Mouse (Mus musculus) forebrain, embryonic 15.5 days (tissue): ENCODE data around the gene Mrps5. TPM values are rescaled to one million over a fixed set of nuclear protein-coding genes. Genes with fewer than 3 reads are reported as not detected.

ENCODE experiments used
- ATAC-seq: fragments of 200-750 bp; cut with Nextera tagmentation; replicated peaks from 2 replicates; pipeline ENCODE4 v1.8.0; 2017; ENCODE audit warnings: mild to moderate bottlenecking, moderate TSS enrichment, moderate library complexity
- H3K27ac ChIP-seq: fragments of 300-500 bp; sonication (generic); replicated peaks from 2 replicates; pipeline ENCODE4 v1.5.1; 2015; ENCODE audit warnings: mild to moderate bottlenecking, inconsistent platforms
- H3K27me3 ChIP-seq: fragments of 300-500 bp; sonication (generic); 2 replicates; pipeline ENCODE4 v1.6.1; 2015; ENCODE audit warnings: inconsistent platforms
- H3K36me3 ChIP-seq: fragments of 300-500 bp; sonication (generic); 2 replicates; pipeline ENCODE4 v1.6.1; 2015; ENCODE audit warnings: mild to moderate bottlenecking, inconsistent platforms
- H3K4me1 ChIP-seq: fragments of 300-500 bp; sonication (generic); 2 replicates; pipeline ENCODE4 v1.6.1; 2015; ENCODE audit warnings: inconsistent platforms
- H3K4me2 ChIP-seq: fragments of 300-500 bp; sonication (generic); replicated peaks from 2 replicates; pipeline ENCODE4 v1.6.1; 2015; ENCODE audit warnings: mild to moderate bottlenecking, inconsistent platforms
- H3K4me3 ChIP-seq: fragments of 300-500 bp; sonication (generic); 2 replicates; pipeline ENCODE4 v1.5.1; 2015; ENCODE audit warnings: mild to moderate bottlenecking, inconsistent platforms
- H3K9ac ChIP-seq: fragments of 300-500 bp; sonication (generic); replicated peaks from 2 replicates; pipeline ENCODE4 v1.6.1; 2015; ENCODE audit warnings: mild to moderate bottlenecking, inconsistent platforms
- H3K9me3 ChIP-seq: fragments of 300-500 bp; sonication (generic); 2 replicates; pipeline ENCODE4 v1.6.1; 2016; ENCODE audit warnings: inconsistent platforms
- WGBS: fragments of 180-500 bp; shearing (Covaris S2); methylation state at CpG from one replicate; pipeline ENCODE4 v1.1.7; 2015; ENCODE audit warnings: mixed read lengths; 5-methylcytosine and 5-hydroxymethylcytosine counted together
- polyA plus RNA-seq: library from polyadenylated mRNA; unstranded; fragments of >200 nt; fragmentation: Nextera tagmentation; extraction: Ambion mirVana; gene quantifications from 2 replicates; pipeline ENCODE4 v1.2.1, GENCODE M21; 2015

Mrps5 gene
- polyA plus RNA-seq, 1 experiment from 2014 or later: 181 TPM

- ATAC-seq: no peak
- no peak overlapping the region for H3K27ac ChIP-seq
- no peaks in the 10 kb centered on the region for H3K4me1 ChIP-seq
- no peaks in the 10 kb centered on the region for H3K9me3 ChIP-seq
- no peak overlapping the region for H3K9ac ChIP-seq
- no peak overlapping the region for H3K4me3 ChIP-seq
- 75% methylated on average over 2 of the region's 2 CpGs for WGBS
- H3K27me3 ChIP-seq: no peaks in the 10 kb centered on the region
- no peak overlapping the region for H3K4me2 ChIP-seq
- no peaks in the 10 kb centered on the region for H3K36me3 ChIP-seq
Observed at GRCm38 (mm10) chr2:127624786-127625185, 37.8 kb downstream of the Mrps5 start.

- Histone ChIP-seq H3K27ac (no peak overlapping the region), H3K4me1 (no peaks in the 10 kb centered on the region), H3K36me3 (no peaks in the 10 kb centered on the region), H3K27me3 (no peaks in the 10 kb centered on the region), H3K9me3 (no peaks in the 10 kb centered on the region), H3K4me2 (no peak overlapping the region), H3K9ac (no peak overlapping the region), H3K4me3 (no peak overlapping the region)
- no peak for ATAC-seq
- WGBS: 84% methylated on average over 5 of the region's 5 CpGs
Observed at GRCm38 (mm10) chr2:127625659-127626058, 38.6 kb downstream of the Mrps5 start.

- Histone ChIP-seq H3K36me3 (no peaks in the 10 kb centered on the region), H3K27me3 (no peaks in the 10 kb centered on the region), H3K4me1 (no peaks in the 10 kb centered on the region), H3K4me3 (no peak overlapping the region), H3K4me2 (no peak overlapping the region), H3K27ac (no peak overlapping the region), H3K9me3 (no peaks in the 10 kb centered on the region), H3K9ac (no peak overlapping the region)
- no peak for ATAC-seq
- 44% methylated on average over 6 of the region's 6 CpGs for WGBS
Observed at GRCm38 (mm10) chr2:127627354-127627753, 40.3 kb downstream of the Mrps5 start.

GRCm38 (mm10) chr2:127627990-127628570 lies 41.1 kb downstream of the Mrps5 start:
- Histone ChIP-seq H3K36me3 (no peaks in the 10 kb centered on the region), H3K27ac (no peak overlapping the region), H3K4me3 (no peak overlapping the region), H3K27me3 (no peaks in the 10 kb centered on the region), H3K9me3 (no peaks in the 10 kb centered on the region), H3K9ac (no peak overlapping the region), H3K4me1 (no peaks in the 10 kb centered on the region), H3K4me2 (no peak overlapping the region)
- 68% methylated on average over 6 of the region's 6 CpGs for WGBS
- ATAC-seq: peak; percentile 53; the same call in 1 of the 2 replicates

- Histone ChIP-seq H3K27ac (no peak overlapping the region), H3K9ac (no peak overlapping the region), H3K4me1 (no peaks in the 10 kb centered on the region), H3K4me2 (no peak overlapping the region), H3K36me3 (no peaks in the 10 kb centered on the region), H3K4me3 (no peak overlapping the region), H3K9me3 (no peaks in the 10 kb centered on the region), H3K27me3 (no peaks in the 10 kb centered on the region)
- no peak for ATAC-seq
- WGBS: 56% methylated on average over 2 of the region's 2 CpGs
Observed at GRCm38 (mm10) chr2:127632601-127633000, 45.6 kb downstream of the Mrps5 start.

GRCm38 (mm10) chr2:127635581-127635980 lies 48.6 kb downstream of the Mrps5 start:
- ATAC-seq: no peak
- WGBS: 79% methylated on average over 6 of the region's 6 CpGs
- Histone ChIP-seq H3K27ac (no peak overlapping the region), H3K9me3 (no peaks in the 10 kb centered on the region), H3K4me1 (no peaks in the 10 kb centered on the region), H3K36me3 (no peaks in the 10 kb centered on the region), H3K4me2 (no peak overlapping the region), H3K9ac (no peak overlapping the region), H3K27me3 (no peaks in the 10 kb centered on the region), H3K4me3 (no peak overlapping the region)

GRCm38 (mm10) chr2:127638973-127639372 lies 52.0 kb downstream of the Mrps5 start:
- Histone ChIP-seq H3K4me2 (no peak overlapping the region), H3K36me3 (no peaks in the 10 kb centered on the region), H3K9ac (no peak overlapping the region), H3K27ac (no peak overlapping the region), H3K27me3 (no peaks in the 10 kb centered on the region), H3K4me1 (no peaks in the 10 kb centered on the region), H3K4me3 (no peak overlapping the region), H3K9me3 (no peaks in the 10 kb centered on the region)
- ATAC-seq: no peak
- WGBS: 61% methylated on average over 9 of the region's 9 CpGs

- WGBS: 73% methylated on average over 19 of the region's 19 CpGs
- Histone ChIP-seq H3K4me3 (no peak overlapping the region), H3K4me2 (no peak overlapping the region), H3K9me3 (no peaks in the 10 kb centered on the region), H3K4me1 (no peaks in the 10 kb centered on the region), H3K27me3 (no peaks in the 10 kb centered on the region), H3K27ac (no peak overlapping the region), H3K36me3 (no peaks in the 10 kb centered on the region), H3K9ac (no peak overlapping the region)
- no peak for ATAC-seq
Observed at GRCm38 (mm10) chr2:127643728-127644704, 57.0 kb downstream of the Mrps5 start.

- H3K9me3 ChIP-seq: no peaks in the 10 kb centered on the region
- H3K4me3 ChIP-seq: no peak overlapping the region
- no peak for ATAC-seq
- no peaks in the 10 kb centered on the region for H3K4me1 ChIP-seq
- H3K36me3 ChIP-seq: no peaks in the 10 kb centered on the region
- 74% methylated on average over 5 of the region's 5 CpGs for WGBS
- H3K4me2 ChIP-seq: no peak overlapping the region
- H3K27ac ChIP-seq: no peak overlapping the region
- no peak overlapping the region for H3K9ac ChIP-seq
- 0 out of 2 replicates have a peak, but pooled peaks cover 3% of the 10 kb centered on the region for H3K27me3 ChIP-seq
Observed at GRCm38 (mm10) chr2:127646875-127647274, 59.9 kb downstream of the Mrps5 start.

- Histone ChIP-seq H3K4me1 (no peaks in the 10 kb centered on the region), H3K4me3 (no peak overlapping the region), H3K9me3 (no peaks in the 10 kb centered on the region), H3K36me3 (no peaks in the 10 kb centered on the region), H3K9ac (no peak overlapping the region), H3K4me2 (no peak overlapping the region), H3K27me3 (peaks cover 3% of the 10 kb centered on the region; the same call in 1 of the 2 replicates), H3K27ac (no peak overlapping the region)
- no peak for ATAC-seq
- 93% methylated on average over 6 of the region's 6 CpGs for WGBS
Observed at GRCm38 (mm10) chr2:127648145-127648544, 61.1 kb downstream of the Mrps5 start.

GRCm38 (mm10) chr2:127649921-127650320 lies 62.9 kb downstream of the Mrps5 start:
- Histone ChIP-seq H3K27me3 (peaks cover 19% of the 10 kb centered on the region), H3K27ac (no peak overlapping the region), H3K36me3 (no peaks in the 10 kb centered on the region), H3K4me3 (no peak overlapping the region), H3K4me1 (no peaks in the 10 kb centered on the region), H3K9me3 (no peaks in the 10 kb centered on the region), H3K9ac (no peak overlapping the region), H3K4me2 (no peak overlapping the region)
- WGBS: 82% methylated on average over 5 of the region's 5 CpGs
- ATAC-seq: no peak

GRCm38 (mm10) chr2:127651601-127652000 lies 64.6 kb downstream of the Mrps5 start:
- WGBS: 71% methylated on average over 5 of the region's 5 CpGs
- no peaks in the 10 kb centered on the region for H3K36me3 ChIP-seq
- H3K4me2 ChIP-seq: no peak overlapping the region
- no peaks in the 10 kb centered on the region for H3K9me3 ChIP-seq
- ATAC-seq: no peak
- H3K27ac ChIP-seq: no peak overlapping the region
- no peak overlapping the region for H3K9ac ChIP-seq
- H3K4me1 ChIP-seq: peaks cover 10% of the 10 kb centered on the region
- H3K4me3 ChIP-seq: no peak overlapping the region
- H3K27me3 ChIP-seq: peaks cover 35% of the 10 kb centered on the region
